Mouse (Mus musculus) heart, embryonic 16.5 days (tissue): Measurements from ENCODE around the gene Nexn. TPM values are rescaled to one million over a fixed set of nuclear protein-coding genes. Genes with fewer than 3 reads are reported as not detected.
A peak's percentile ranks its signal among the peaks of the same experiment; 100 is the strongest.
"Not testable (repeated sequence)": the region's sequence is repeated elsewhere in the genome, so short reads cannot be mapped to it uniquely, and the experiment has no call there.

Experiments
- ATAC-seq: fragments of 200-750 bp; cut with Nextera tagmentation; replicated peaks from 2 replicates; pipeline ENCODE4 v1.8.0; 2017; ENCODE audit warnings: moderate number of reproducible peaks; ENCODE audit not compliant: insufficient read depth, low FRiP score; ENCODE audit errors: extremely low read depth
- H3K27ac ChIP-seq: fragments of 300-500 bp; sonication (generic); 2 replicates; pipeline ENCODE4 v1.5.1; 2014; ENCODE audit warnings: mild to moderate bottlenecking, low read length, control low read depth, moderate library complexity
- H3K27me3 ChIP-seq: fragments of 300-500 bp; sonication (generic); 2 replicates; pipeline ENCODE4 v1.6.1; 2014; ENCODE audit warnings: low read length, mixed read lengths; ENCODE audit not compliant: control insufficient read depth, insufficient read depth
- H3K36me3 ChIP-seq: fragments of 300-500 bp; sonication (generic); 2 replicates; pipeline ENCODE4 v1.6.1; 2014; ENCODE audit not compliant: control insufficient read depth, insufficient read depth
- H3K4me1 ChIP-seq: fragments of 300-500 bp; sonication (generic); 2 replicates; pipeline ENCODE4 v1.6.1; 2014; ENCODE audit warnings: low read length, mixed read lengths; ENCODE audit not compliant: control insufficient read depth, insufficient read depth
- H3K4me2 ChIP-seq: fragments of 300-500 bp; sonication (generic); 2 replicates; pipeline ENCODE4 v1.6.1; 2014; ENCODE audit warnings: low read depth, mild to moderate bottlenecking, control low read depth, low read length
- H3K4me3 ChIP-seq: fragments of 300-500 bp; sonication (generic); 2 replicates; pipeline ENCODE4 v1.5.1; 2014; ENCODE audit warnings: mild to moderate bottlenecking, control low read depth, low read length
- H3K9ac ChIP-seq: fragments of 300-500 bp; sonication (generic); 2 replicates; pipeline ENCODE4 v1.6.1; 2014; ENCODE audit warnings: low read length, control low read depth
- H3K9me3 ChIP-seq: fragments of 300-500 bp; sonication (generic); replicated peaks from 2 replicates; pipeline ENCODE4 v1.6.1; 2016; ENCODE audit warnings: low read length; ENCODE audit not compliant: control insufficient read depth
- WGBS: fragments of 180-500 bp; shearing (Covaris S2); extraction: QIAGEN DNeasy Blood & Tissue Kit; methylation state at CpG from one replicate; pipeline ENCODE4 v1.1.7; 2014; 5-methylcytosine and 5-hydroxymethylcytosine counted together
- polyA plus RNA-seq: library from polyadenylated mRNA; unstranded; fragments of >200 nt; fragmentation: Nextera tagmentation; extraction: Ambion mirVana; gene quantifications from 2 replicates; pipeline ENCODE4 v1.2.1, GENCODE M21; 2015

The Nexn gene
- 224 and 231 TPM in 2 replicates for polyA plus RNA-seq

GRCm38 (mm10) chr3:152266036-152266421, at the start of gene Nexn:
Nexn (minus strand) TSS chr3:152266350.
- peaks cover 20% of the 10 kb centered on the region for H3K4me1 ChIP-seq
- peak within 1 kb of the TSS; percentile 80 for H3K4me3 ChIP-seq
- H3K4me2 ChIP-seq, result peak within 1 kb of the TSS; percentile 78
- H3K27me3 ChIP-seq, result no peaks in the 10 kb centered on the region
- no peaks in the 10 kb centered on the region for H3K9me3 ChIP-seq
- peak within 1 kb of the TSS; percentile 100 for H3K27ac ChIP-seq
- peak within 1 kb of the TSS; percentile 98 for H3K9ac ChIP-seq
- H3K36me3 ChIP-seq, result no peaks in the 10 kb centered on the region
- peak; percentile 29; the same call in 1 of the 2 replicates for ATAC-seq
- 3% methylated on average over 13 of the region's 13 CpGs for WGBS

DNA sequence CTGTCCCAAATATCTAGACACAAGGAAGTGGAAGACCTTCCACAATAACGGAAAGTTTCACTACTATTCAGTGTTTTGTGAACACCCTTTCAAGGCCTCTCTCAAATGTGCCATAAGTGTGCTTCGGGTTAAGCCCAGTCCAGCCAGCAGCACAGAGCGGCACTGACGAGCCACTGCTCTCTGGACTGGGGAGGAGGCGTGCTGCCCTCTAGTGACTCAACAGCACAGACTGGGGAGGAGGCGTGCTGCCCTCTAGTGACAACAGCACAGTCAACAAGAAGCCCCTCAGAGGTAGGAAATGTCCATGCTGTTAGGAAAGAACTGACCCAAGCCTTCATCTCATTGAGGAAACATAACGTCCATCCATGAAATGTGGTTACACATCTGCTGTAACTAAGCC, 49.5 kb upstream of the Nexn start:
- ATAC-seq, result peak; percentile 94
- Histone ChIP-seq H3K27ac (no peak overlapping the region), H3K9ac (no peak overlapping the region), H3K27me3 (no peaks in the 10 kb centered on the region), H3K9me3 (no peaks in the 10 kb centered on the region), H3K4me1 (peaks cover 10% of the 10 kb centered on the region), H3K36me3 (peaks cover 2% of the 10 kb centered on the region), H3K4me2 (no peak overlapping the region), H3K4me3 (no peak overlapping the region)
- WGBS, result 10% methylated on average over 7 of the region's 7 CpGs

GRCm38 (mm10) chr3:152314666-152315065, 48.5 kb upstream of the Nexn start:
- ATAC-seq, H3K9ac ChIP-seq, H3K27ac ChIP-seq, H3K9me3 ChIP-seq, H3K36me3 ChIP-seq, H3K27me3 ChIP-seq, H3K4me3 ChIP-seq, H3K4me2 ChIP-seq: not testable (repeated sequence)
- peaks cover 18% of the 10 kb centered on the region for H3K4me1 ChIP-seq
- whole genome bisulfite sequencing, result 80% methylated on average over 14 of the region's 14 CpGs

GRCm38 (mm10) chr3:152309250-152309645, 43.1 kb upstream of the Nexn start:
- ATAC-seq, result 0 out of 2 replicates have a peak, but pooled peaks have one; percentile 2
- WGBS, result 55% methylated on average over 9 of the region's 9 CpGs
- H3K4me2 ChIP-seq, result peak overlapping the region; percentile 17; the same call in 1 of the 2 replicates
- peak overlapping the region; percentile 99 for H3K27ac ChIP-seq
- no peaks in the 10 kb centered on the region for H3K27me3 ChIP-seq
- no peak overlapping the region for H3K4me3 ChIP-seq
- peak overlapping the region; percentile 61 for H3K9ac ChIP-seq
- no peaks in the 10 kb centered on the region for H3K36me3 ChIP-seq
- no peaks in the 10 kb centered on the region for H3K9me3 ChIP-seq
- peaks cover 60% of the 10 kb centered on the region for H3K4me1 ChIP-seq

GRCm38 (mm10) chr3:152308485-152309249, 42.5 kb upstream of the Nexn start:
- peak overlapping the region; percentile 17; the same call in 1 of the 2 replicates for H3K4me2 ChIP-seq
- WGBS, result 11% methylated on average over 10 of the region's 10 CpGs
- no peaks in the 10 kb centered on the region for H3K27me3 ChIP-seq
- no peaks in the 10 kb centered on the region for H3K9me3 ChIP-seq
- H3K36me3 ChIP-seq, result no peaks in the 10 kb centered on the region
- peaks cover 60% of the 10 kb centered on the region for H3K4me1 ChIP-seq
- peak; percentile 69 for ATAC-seq
- H3K4me3 ChIP-seq, result no peak overlapping the region
- peak overlapping the region; percentile 99 for H3K27ac ChIP-seq
- H3K9ac ChIP-seq, result peak overlapping the region; percentile 61

DNA sequence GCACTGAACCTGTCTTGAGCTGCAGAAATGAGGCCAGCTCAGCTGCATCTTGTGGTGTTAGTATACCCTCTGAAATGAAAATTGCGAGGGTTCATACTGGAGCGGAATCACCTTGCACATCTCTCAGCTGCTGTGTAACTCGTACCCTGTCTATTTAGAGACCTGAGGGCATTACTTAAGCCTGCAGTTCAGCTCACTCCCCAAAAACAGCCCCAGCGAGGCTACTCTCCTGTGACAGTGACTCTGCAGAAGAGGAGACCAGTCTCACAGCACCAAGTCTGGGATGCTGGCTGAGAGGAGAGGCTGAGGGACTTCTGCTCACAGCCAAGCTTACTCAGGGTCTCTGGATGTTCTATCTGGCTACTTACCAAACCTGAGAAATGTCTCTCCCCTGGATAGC, 39.8 kb upstream of the Nexn start:
- Histone ChIP-seq H3K4me1 (peaks cover 67% of the 10 kb centered on the region), H3K36me3 (peaks cover 7% of the 10 kb centered on the region; the same call in 1 of the 2 replicates), H3K9me3 (no peaks in the 10 kb centered on the region; the same call in 1 of the 2 replicates), H3K4me3 (no peak overlapping the region), H3K4me2 (no peak overlapping the region), H3K27me3 (no peaks in the 10 kb centered on the region), H3K9ac (peak overlapping the region; percentile 41), H3K27ac (peak overlapping the region; percentile 98)
- 69% methylated on average over 4 of the region's 4 CpGs for WGBS
- no peak for ATAC-seq

DNA sequence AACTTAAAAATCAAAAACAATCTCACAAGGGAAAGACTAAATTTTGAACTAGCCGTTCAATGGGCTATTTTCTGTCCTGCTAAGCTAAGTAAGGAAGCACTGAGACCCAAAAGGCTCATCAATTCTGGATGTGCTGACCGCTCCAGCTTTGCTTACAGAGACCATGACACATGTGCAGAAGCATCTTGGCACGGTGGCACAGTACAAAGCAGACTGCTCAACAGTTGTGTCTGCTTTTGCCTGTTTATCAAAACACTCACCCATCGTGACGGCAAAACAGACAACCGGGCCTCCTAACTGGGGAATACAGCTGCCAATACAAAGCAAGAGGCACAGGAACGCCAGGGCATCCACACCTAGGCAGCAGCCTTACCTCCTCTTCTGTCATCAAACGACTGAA, 38.9 kb upstream of the Nexn start:
- H3K4me1 ChIP-seq, result peaks cover 63% of the 10 kb centered on the region
- H3K4me2 ChIP-seq, result no peak overlapping the region; the same call in 1 of the 2 replicates
- 36% methylated on average over 8 of the region's 8 CpGs for WGBS
- peak overlapping the region; percentile 98 for H3K27ac ChIP-seq
- ATAC-seq, result 0 out of 2 replicates have a peak, but pooled peaks have one; percentile 9
- H3K9ac ChIP-seq, result peak overlapping the region; percentile 58
- H3K27me3 ChIP-seq, result no peaks in the 10 kb centered on the region
- H3K4me3 ChIP-seq, result no peak overlapping the region
- no peaks in the 10 kb centered on the region; the same call in 1 of the 2 replicates for H3K9me3 ChIP-seq
- H3K36me3 ChIP-seq, result peaks cover 7% of the 10 kb centered on the region; the same call in 1 of the 2 replicates

GRCm38 (mm10) chr3:152304093-152304815, 38.1 kb upstream of the Nexn start:
- Histone ChIP-seq H3K9ac (peak overlapping the region; percentile 58), H3K27me3 (no peaks in the 10 kb centered on the region), H3K4me1 (peaks cover 54% of the 10 kb centered on the region), H3K4me3 (no peak overlapping the region), H3K27ac (peak overlapping the region; percentile 98), H3K4me2 (peak overlapping the region; percentile 39; the same call in 1 of the 2 replicates), H3K9me3 (no peaks in the 10 kb centered on the region; the same call in 1 of the 2 replicates), H3K36me3 (peaks cover 7% of the 10 kb centered on the region; the same call in 1 of the 2 replicates)
- peak; percentile 90 for ATAC-seq
- WGBS, result 19% methylated on average over 6 of the region's 6 CpGs
